Mouse (Mus musculus): ENCODE measurements around the gene Cutc.

The Cutc gene

GRCm38 (mm10) chr19:43795511-43795910, 42.7 kb downstream of the Cutc start:
- no peak for DNase-seq (ENCODE audit: low spot score in 2 of 2)

- DNase-seq (ENCODE audit: low spot score in 2 of 2) = no peak
Measured at GRCm38 (mm10) chr19:43797216-43797615, 44.4 kb downstream of the Cutc start.

- DNase-seq (ENCODE audit: low spot score in 2 of 2) = no peak
Measured at GRCm38 (mm10) chr19:43801427-43802051, 48.7 kb downstream of the Cutc start.

DNA sequence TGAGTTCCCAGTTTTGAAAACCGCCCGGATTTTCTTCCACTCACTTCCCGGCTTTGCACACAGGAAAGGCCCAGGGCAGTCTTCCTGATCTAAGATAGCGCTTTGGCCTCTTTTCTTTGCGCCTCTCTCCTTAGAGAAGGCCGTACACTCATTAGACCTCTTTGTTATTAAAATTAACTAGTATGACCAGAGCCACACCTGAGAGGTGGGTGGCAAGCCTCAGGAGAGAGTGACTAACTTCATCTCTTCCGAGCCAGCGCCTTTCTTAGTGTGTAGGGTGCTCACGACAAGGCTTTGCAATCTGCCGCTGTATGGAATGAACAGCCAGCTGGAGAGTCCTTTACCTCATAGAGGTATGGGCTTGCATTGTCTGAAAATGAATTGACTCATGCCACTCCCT, 51.1 kb downstream of the Cutc start:
- DNase-seq (ENCODE audit: low spot score in 2 of 2) = no peak

GRCm38 (mm10) chr19:43809331-43809730, 56.5 kb downstream of the Cutc start:
- no peak for DNase-seq (ENCODE audit: low spot score in 2 of 2)

DNA sequence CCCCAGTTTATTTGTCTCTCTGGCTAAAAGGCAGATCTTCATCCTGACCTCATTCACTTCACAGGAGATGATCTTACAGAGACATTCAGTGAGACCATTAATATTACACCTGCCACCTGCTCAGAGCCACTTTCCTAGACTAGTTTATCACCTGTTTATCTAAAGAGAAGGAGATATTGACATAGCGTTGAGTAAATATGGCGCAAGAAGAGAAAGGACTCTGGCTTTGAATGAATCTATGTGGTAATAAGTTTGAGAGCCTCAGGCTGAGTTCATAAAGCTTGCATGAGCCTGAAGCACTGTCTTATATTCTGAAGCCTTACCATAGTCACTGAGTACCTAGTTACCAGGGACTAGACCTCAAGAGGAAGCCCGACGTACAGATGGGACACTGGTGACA, 58.6 kb downstream of the Cutc start:
- no peak for DNase-seq (ENCODE audit: low spot score in 2 of 2)

DNA sequence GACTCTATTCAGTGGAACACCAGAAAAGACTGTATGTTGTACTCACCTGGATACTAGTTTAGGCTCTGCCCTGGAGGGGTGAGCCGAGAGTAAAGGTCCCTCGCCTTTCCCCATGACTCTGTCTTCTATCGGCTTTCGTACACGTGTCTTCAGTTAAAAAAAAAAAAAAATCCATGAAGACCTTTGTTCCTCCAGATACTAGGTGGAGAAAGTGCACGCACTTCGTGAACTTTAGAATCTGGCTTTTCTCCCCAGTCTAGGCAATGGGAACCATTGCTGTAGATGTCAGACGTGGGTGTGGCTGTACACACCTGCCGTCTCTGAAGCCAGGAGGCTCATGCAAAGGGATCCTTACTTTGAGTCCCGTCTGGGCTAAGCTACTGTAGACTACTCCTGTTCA, 60.5 kb downstream of the Cutc start:
- DNase-seq (ENCODE audit: low spot score in 2 of 2) = no peak

GRCm38 (mm10) chr19:43815661-43816414, 63.0 kb downstream of the Cutc start:
- no peak for DNase-seq (ENCODE audit: low spot score in 2 of 2)
